Mouse (Mus musculus): ENCODE data around the gene Fgfr4. TPM values are rescaled to one million over a fixed set of nuclear protein-coding genes. Genes with fewer than 3 reads are reported as not detected.

Gene Fgfr4
- polyA plus RNA-seq (2017; shearing (Covaris generic)): not detected

DNA sequence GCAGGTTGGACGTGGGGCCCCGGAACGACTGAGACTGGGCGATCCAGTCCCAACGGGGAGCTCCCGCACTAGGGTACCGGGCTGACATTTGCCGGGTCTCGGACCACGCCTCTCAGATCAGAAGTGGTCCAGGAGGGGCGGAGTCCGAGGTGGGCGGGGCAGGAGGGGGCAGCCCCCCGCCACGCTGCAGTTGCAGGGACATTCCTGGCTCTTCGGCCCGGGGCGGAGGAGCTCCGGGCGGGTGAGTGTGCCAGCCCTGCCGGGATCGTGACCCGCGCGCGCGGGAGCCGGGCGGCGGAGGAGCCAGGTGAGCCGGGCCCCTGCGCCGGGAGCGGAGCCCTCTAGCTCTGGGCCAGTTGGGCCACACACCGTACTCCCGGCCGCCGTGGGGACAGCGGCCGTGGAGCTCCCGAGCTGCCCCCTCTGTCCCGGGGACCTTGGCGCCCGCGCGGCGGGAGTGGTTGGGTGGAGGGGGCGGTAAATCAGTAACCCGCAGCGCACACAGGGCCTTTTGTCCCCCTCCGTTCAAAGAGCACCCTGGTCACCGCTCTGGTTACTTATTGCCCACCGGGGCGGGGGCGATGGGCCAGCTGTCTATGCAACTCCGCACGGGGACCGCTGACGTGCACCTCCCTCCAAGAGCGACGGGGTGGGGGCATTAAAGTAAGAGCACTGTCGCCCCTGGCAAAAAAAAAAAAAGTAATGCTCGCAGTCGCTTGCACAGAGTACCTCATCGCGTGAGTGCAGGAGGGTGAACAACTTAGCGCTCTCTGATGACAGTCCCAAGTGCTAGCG, at the start of gene Fgfr4:
Gene Fgfr4, plus strand, starts transcription at position 20 of the 795 bp plus-strand sequence.

DNA sequence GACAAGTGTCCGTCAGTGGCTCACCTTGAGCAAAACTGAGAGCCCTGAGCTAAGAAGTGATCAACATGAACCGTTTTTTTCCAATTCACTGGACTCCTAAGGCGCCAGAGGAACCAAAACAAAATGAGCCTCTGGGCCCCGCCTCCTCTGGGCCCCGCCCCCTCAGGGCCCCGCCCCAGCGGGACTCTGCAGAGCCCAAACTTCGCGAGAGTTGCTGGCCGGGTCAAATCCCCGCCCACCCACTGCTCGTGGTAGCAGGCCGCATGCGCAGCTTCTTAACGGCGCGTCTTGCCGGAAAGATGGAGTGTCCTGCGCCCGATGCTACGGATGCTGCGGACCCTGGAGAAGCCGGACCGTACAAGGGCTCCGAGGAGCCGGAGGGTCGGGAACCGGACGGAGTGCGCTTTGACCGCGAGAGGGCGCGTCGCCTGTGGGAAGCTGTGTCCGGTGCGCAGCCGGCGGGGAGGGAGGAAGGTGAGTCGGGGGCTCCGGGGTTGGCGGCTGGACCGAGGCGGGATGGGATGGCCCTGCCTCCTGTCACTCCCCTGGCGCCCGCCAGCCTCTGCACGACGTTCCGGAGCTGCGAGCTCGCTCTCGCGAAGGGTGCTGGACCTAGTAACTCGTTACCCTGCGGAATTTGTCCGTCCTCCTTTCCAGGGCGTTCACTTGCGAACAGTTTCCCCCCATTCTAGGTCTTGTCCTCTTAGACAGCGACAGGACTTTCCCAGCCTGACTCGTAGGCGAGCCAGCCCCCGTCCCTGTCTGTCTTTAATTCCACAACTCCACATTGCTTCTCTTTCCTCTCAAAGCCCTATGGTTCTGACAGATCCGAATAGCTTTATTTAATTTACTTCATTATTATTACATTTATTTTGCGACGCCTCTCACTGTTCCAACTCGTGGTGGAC, 47.1 kb upstream of the Fgfr4 start, which contains the start of gene Zfp346:
Gene Zfp346, plus strand, starts transcription at position 267 of the 908 bp plus-strand sequence.

DNA sequence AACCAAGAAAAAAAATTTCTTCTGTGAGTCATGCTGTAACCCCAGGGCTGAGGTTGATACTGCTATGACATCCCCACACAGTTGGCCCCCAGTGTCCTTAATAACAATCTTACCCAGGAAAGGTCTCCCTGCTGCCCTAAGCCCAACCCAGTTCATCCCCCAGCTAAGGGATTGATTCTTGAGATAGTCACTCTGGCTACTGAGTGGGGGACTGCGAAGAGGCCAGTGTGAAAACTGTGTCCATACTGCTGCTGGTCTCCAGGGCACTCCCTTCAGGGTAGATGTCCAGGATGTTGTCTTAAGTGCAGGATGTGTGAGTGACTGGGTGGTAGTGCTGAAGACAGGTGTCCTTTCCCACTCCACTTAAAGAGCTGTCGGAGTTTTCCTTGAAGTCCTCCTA, 19.0 kb upstream of the Fgfr4 start, which contains the start of gene Gm17617:
Gene Gm17617, minus strand, starts transcription at position 101 of the 400 bp plus-strand sequence.

DNA sequence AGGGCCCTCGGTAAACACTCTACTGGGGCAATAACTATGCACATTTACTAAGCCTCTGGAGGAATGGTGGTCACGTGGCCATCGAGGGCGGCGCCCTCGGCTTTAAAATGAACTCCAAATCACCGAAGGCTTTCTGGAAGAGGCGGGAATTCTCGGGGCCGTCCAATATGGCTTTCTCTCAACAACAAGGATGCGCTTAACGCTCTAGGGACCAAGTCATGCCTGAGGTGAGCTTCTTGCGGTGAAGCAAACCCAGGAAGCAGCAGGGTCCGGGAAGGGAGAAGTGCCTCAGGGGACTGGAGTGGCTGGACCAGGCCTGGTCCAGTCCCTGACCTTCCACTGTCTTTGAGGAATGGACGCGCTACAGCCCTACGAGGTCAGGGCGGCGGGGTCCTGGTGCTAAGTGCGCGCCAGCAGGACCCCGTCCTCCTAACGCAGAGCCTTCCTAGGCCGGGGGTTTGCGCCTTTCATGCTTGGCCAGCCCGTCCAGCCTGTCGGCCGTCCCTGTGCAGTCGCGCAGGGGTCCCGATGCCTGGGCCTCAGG, 57.3 kb downstream of the Fgfr4 start, which contains the start of gene Nsd1:
Gene Nsd1, plus strand, starts transcription at position 134 of the 544 bp plus-strand sequence.

Other genes starting within 250 kb of the Fgfr4 start
- gene Unc5a, start 203.2 kb upstream of the Fgfr4 start, polyA plus RNA-seq (2017; shearing (Covaris generic)): under 1 TPM; 0.10 to 0.43 TPM
- gene Hk3, start 131.3 kb upstream of the Fgfr4 start, polyA plus RNA-seq (2017; shearing (Covaris generic)): 1 to 10 TPM in 1 of 2 experiments, under 1 TPM in 1; 0.37 to 1.9 TPM
- 10 to 100 TPM; 55.3 to 68.8 TPM for gene Uimc1, start 52.3 kb upstream of the Fgfr4 start, polyA plus RNA-seq (2017; shearing (Covaris generic))
- gene Zfp346, start 47.3 kb upstream of the Fgfr4 start, polyA plus RNA-seq (2017; shearing (Covaris generic)): 10 to 100 TPM; 24.1 to 25.4 TPM
- gene Gm17617, start 19.1 kb upstream of the Fgfr4 start, polyA plus RNA-seq (2017; shearing (Covaris generic)): not detected
- gene Nsd1, start 57.1 kb downstream of the Fgfr4 start, polyA plus RNA-seq (2017; shearing (Covaris generic)): 10 to 100 TPM; 74.9 to 80.4 TPM
- gene Prelid1, start 167.9 kb downstream of the Fgfr4 start, polyA plus RNA-seq (2017; shearing (Covaris generic)): 100 to 1,000 TPM; 419 to 452 TPM
- 100 to 1,000 TPM; 121 to 134 TPM for gene Rab24, start 169.3 kb downstream of the Fgfr4 start, polyA plus RNA-seq (2017; shearing (Covaris generic))
- gene Mxd3, start 177.2 kb downstream of the Fgfr4 start, polyA plus RNA-seq (2017; shearing (Covaris generic)): 10 to 100 TPM in 1 of 2 experiments, 1 to 10 TPM in 1; 6.7 to 11.3 TPM
- gene Lman2, start 210.1 kb downstream of the Fgfr4 start, polyA plus RNA-seq (2017; shearing (Covaris generic)): 100 to 1,000 TPM; 118 to 171 TPM
- 100 to 1,000 TPM in 1 of 2 experiments, 10 to 100 TPM in 1; 85.2 to 155 TPM for gene Rgs14, start 217.1 kb downstream of the Fgfr4 start, polyA plus RNA-seq (2017; shearing (Covaris generic))
- gene Slc34a1, start 245.5 kb downstream of the Fgfr4 start, polyA plus RNA-seq (2017; shearing (Covaris generic)): under 1 TPM in 1 of 2 experiments, not detected in 1; 0.21 TPM